Mouse (Mus musculus) regulatory T cell (primary cell): ENCODE results near the gene Crebl2.

Experiments used
- in situ Hi-C: fragments of 300-600 bp; cut with MboI, MseI; formaldehyde crosslinking; loops from one replicate; pipeline ENCODE4 v1.15.1; 2025; ENCODE audit warnings: high pct_unique_total_duplicates

The Crebl2 gene

DNA sequence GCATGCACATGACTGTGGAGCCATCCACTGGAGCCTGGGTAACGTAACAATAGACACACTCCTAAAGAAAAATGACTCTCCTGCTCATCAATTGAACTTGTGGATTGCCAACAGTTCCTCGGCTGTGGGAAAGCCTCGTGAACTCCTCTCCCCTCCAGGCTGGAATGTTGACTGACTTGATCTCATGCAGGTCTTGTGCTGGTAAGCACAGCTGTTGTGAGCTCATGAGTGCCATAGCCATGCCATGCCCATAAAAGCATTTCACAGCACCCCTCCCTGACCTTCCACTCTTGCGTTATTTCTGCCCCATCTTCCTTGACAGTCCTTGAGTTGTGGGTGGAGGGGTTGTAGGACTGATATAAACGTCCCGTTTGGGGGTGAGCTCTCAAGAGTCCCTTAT is 9.5 kb upstream of the Crebl2 start:
- in situ Hi-C loops: no loop called here

DNA sequence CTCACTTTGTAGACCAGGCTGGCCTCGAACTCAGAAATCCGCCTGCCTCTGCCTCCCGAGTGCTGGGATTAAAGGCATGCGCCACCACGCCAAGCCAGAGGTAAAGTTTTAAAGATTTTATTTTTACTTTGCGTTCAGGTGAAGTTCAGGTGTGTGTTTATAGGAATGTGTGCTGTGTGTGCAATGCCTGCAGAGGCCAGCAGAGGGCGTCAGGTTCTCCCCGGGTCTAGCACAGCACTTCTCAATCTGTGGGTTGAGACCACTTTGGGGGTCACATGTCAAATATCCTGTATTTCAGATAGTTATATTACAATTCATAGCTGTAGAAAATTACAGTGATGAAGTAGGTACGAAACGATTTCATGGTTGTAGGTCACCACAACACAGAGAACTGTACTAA is 7.1 kb upstream of the Crebl2 start:
- in situ Hi-C loops: no loop called here

DNA sequence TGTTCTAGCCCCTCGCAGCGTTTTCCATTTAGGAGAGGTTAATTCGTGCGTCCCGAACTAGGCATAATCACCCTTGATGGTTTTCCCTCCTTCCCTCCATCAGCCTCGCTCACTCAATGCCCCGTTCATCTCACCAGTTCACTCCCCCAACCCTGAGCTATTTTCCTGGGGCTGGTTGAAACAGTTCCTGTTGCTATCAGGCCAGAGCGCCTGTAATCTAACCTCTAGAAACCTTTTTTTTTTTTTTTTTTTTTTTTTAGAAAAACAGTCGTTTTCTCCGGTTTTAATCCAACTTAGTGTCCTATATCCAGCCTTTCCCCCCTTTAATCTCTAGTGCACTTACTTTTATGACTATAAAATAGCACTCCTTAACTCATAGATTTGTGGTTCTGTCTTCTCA is 822 bp downstream of the Crebl2 start:
- in situ Hi-C loops: no loop called here

DNA sequence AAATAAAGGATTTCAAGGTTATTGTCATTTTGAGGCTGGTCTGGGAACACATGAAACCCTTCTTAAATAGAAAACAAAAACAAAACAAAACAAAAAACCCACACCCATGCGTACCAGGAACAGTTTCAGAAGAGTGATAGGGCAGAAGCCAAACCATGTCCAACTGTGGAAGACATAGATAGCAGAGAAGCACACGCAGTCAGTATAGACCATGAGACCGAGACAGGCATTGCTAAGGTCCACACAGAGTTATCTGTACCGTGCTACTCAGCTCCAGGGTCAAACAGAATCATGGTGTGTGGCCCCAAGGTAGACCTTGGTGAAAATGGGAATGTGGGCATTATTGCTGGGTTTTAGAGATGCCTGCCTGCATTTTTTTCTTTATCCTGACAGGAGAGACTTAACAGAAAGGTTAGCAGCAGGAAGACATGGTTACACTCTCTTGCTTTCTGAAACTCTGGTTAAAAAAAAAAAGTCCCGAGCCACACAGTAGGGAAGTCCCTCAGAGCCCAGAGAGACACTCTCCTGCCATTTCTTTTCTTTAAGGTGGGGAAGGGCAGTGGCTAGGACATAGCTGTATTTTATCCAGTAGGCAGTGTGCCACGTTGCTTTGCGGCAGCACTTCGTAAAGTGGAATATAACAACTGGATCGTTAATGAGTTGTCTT is 4.8 kb downstream of the Crebl2 start:
- in situ Hi-C loops: no loop called here

DNA sequence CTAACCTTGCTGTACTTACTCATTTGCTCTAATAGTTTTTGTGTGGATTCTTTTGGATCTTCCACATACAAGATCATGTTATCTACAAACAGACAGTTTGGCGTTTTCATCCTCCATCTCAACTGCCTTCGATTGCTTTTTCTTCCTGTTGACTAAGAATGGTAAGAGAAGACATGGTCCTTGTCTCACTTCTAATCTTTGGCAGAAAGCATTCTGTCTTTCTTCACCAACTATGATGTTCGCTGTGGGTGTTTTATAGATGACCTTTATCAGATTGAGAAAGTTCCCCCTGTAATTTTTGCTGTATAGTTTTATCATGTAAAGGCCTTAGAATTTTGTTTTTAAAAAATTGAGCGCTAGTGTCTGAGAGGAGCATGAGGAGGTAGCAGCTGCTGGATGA is 8.2 kb downstream of the Crebl2 start:
- in situ Hi-C loops: no loop called here

DNA sequence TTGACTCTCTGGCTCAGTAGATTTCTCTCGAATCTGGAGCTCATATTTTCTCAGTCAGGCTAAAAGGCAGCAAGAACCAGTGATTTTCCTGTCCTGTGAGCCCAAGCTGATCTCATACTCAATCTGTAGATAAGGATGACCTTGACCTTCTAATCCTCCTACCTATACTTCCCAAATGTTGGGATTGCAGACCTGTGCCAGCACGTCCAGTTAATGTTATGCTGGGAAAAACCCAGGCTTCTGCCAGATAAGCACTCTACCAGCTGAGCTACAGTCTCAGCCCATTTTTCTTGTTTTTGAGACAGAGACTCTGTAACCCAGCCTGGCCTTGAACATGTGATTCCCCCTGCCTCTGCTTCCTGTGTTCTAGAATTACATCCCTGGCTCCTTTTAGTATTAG is 10.4 kb downstream of the Crebl2 start:
- in situ Hi-C loops: no loop called here

DNA sequence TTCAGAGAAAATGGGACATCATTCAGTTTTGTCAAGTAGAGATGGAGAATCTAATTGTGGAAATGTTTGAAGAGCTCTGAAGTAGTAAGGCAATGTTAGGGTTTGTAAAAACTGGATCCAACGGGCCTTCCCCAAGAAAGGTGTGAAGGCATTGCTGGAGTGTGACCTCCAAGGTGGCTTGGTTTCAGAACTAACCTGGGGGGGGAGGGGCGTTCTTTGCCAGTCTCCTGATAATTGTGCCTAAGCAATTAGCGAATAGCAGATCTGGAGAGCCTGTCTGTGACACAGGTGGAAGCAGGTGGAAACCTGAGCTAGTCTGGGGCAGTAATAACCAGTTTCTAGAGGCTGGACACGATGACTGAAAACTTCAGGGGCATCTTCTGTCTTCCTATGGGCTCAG is 15.8 kb downstream of the Crebl2 start:
- in situ Hi-C loops: loop anchor here (5.0 kb wide), 1 partner anchor 93 kb away; no protein-coding TSS in a partner anchor

DNA sequence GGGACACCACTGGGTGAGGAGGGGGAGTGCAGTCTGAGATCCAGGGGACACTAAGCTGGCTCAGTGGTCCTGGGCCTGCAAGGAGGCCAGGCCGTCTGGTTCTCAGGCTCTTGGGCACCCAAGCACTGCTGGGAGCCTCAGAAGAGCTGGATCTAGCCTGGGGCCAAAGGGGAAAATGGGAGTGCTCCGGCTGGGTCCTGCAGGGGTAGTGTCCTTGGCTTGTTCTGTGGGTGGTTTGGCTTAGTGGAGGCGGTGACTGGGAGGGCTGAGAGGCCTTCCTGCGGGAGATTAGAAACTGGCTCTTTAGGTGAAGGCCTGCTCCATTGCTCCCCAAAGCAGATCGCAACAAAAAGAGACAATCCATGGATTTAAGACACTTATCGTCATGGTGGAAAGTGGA is 16.4 kb downstream of the Crebl2 start:
- in situ Hi-C loops: loop anchor here (5.0 kb wide), 1 partner anchor 94 kb away; no protein-coding TSS in a partner anchor

DNA sequence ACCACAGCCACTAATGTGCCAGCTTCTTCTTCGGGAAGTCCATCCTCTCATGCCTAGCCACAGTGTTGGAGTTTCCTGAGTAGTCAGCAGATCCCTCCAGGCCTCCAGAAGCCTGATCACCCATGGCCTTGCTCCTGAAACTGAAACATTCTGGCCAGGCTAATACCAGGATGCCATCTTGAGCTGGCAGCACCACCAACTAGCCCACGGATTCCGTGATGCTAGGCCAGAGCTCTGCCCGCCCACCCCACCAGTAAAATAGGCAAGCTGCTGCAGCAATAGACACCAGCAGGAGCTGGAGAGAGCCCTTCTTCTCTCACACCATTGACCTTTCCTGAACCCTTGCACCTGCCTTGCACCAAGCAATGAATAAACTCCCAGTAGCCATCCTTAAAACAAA is 17.6 kb downstream of the Crebl2 start:
- in situ Hi-C loops: loop anchor here (5.0 kb wide), 1 partner anchor 95 kb away; no protein-coding TSS in a partner anchor

DNA sequence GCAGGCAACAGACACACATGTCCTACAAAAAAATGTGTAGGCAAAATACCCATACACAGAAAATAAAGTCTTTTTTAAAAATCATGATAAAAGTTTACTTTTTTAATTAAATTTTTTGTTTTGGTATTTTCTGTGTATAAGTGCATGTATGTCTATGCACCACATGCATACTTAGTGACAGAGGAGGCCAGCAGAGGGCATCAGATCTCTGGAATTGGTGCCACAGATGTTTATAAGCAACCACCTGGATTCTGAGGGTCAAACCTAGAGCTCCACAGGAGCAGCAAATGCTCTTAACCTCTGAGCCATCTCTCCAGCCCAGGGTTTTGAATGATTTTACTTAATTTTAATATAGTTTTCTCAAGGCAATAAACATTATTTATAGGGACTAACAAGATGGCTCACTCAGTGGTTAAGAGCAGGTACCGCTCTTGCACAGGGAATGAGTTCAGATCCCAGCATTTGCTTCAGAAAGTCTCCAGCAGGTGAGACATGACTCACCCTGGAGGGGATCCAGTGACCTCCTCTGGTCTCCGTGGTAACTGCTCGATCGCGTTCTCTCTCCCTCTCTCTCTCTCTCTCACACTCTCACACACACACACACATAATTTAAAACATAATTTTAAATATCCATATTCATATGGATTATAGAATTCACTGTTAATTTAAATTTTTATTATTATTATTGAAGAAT is 18.4 kb downstream of the Crebl2 start:
- in situ Hi-C loops: loop anchor here (5.0 kb wide), 1 partner anchor 96 kb away; no protein-coding TSS in a partner anchor

DNA sequence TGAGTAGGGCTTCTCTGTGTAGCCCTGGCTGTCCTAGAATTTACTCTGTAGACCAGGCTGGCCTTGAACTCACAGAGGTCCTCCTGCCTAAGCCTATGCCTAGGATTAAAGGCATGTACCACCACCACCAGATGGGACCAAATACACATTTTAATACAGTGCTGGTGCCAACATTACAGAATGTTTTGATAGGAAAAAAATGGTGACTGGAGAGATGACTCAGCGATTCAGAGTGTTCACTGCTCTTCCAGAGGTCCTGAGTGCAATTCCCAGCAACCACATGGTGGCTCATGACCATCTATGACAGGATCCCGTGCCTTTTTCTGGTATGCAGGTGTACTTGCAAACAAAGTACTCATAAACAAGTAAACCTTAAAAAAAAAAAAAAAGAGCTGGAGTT is 19.5 kb downstream of the Crebl2 start:
- in situ Hi-C loops: loop anchor here (5.0 kb wide), 1 partner anchor 97 kb away; no protein-coding TSS in a partner anchor

DNA sequence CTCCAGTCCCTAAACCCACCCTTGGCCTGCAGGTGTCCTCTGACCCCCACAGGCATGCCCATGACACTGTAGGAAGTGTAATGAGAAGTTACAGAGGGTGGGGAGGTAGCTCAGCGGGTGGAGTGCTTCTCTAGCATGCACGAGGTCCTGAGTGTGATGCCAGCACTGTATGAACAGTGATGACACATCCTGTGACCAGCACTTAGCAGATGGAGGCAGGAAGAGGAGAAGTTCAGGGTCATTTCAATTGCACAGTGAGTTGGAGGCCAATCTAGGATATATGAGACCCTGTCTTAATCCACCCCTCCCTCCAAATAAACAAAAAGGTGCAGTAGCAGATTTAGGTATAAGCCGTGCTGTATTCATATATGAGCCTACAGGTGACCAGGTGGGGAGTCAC is 20.0 kb downstream of the Crebl2 start:
- in situ Hi-C loops: loop anchor here (5.0 kb wide), 1 partner anchor 98 kb away; no protein-coding TSS in a partner anchor

DNA sequence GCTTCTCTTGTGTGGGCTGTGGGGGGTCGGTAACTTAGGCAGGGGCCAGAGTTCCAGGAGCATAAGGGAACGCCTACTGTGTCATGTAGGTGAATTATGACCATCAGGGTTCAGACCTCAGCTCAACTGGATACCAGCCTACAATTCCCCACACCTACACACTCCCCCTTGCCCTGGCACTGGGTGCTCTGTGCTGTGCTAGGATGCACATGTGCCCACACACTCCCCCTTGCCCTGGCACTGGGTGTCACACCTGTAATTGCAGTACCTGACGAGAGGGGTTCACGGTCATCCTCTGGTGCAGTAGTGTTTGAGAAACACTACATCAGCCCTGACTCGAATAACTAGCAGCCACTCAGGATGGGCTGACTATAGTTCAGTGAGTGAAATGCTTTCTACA is 24.8 kb downstream of the Crebl2 start:
- in situ Hi-C loops: no loop called here

DNA sequence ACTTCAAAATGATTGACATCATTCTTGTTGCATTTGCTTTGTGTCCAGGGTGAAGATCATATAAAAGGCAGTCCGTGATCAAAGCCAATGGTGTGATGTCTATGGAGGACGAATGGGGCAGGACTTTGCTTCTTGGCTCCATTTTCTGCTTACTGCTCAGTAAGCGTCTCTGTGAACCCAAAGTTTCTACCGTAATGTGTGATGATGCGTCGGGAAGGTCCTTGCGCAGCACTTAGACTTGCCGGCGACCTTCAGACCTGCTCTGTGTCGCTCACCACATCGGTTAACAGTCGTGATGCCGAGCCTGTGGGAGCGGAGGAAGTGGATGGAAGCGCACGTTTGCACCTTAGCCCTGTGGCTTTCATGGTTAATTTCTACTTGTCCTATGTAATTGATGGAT is 26.0 kb downstream of the Crebl2 start:
- in situ Hi-C loops: no loop called here

DNA sequence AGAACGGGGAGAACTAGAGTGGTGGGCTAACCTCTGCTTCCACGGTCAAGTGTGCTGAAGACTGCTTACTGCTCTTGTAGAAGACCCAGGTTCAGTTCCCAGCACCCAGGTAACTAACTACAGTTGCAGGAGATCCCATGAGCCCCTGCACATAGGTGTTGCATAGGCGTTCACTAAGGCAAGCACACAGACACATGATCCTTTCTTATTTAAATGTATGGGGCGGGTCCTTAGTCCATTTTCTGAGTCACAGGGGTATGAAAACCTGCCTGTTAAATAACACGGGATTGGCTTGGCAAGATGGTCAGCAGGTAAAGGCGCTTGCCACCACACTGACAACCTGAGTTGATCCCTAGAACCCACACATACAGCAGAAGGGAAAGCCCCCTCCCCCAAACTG is 29.1 kb downstream of the Crebl2 start:
- in situ Hi-C loops: no loop called here

DNA sequence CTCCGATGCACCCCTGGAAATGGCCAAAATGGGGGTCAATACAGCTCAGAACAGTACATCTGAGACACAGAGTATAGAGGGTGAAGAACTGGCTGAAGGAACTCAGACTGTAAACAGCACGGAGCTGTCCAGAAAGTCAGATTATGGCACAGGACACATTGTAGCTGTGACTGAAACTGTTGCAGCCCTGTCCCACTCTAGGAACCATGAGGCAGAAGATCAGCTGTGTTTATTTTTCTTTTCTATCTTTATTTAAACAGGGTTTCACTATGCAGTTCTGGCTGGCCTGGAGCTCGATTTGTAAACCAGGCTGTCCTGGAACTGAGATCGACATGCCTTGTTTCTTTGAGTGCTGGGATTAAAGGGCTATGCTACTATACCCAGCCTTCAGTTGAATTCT is 30.3 kb downstream of the Crebl2 start:
- in situ Hi-C loops: loop anchor here (5.0 kb wide), 1 partner anchor 198 kb away; no protein-coding TSS in a partner anchor

DNA sequence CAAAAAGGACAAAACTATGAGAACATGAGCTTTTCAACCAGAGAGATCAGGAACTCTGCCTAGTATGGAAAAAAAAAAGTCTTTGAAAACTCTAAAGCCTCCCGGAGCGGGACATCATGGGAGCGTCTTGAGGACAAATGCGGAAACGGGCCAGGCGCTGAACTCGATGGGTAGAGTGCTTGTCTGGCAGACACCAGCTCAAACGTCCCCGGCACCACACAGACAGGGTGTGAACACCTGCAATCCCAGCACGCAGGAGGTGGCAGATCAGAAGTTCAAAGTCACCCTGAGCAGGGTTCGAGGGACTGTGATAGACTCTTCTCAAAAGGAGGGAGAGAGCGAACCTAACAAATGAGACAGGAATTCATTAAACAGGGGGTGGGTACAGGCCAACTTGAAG is 31.4 kb downstream of the Crebl2 start:
- in situ Hi-C loops: loop anchor here (5.0 kb wide), 1 partner anchor 199 kb away; no protein-coding TSS in a partner anchor

DNA sequence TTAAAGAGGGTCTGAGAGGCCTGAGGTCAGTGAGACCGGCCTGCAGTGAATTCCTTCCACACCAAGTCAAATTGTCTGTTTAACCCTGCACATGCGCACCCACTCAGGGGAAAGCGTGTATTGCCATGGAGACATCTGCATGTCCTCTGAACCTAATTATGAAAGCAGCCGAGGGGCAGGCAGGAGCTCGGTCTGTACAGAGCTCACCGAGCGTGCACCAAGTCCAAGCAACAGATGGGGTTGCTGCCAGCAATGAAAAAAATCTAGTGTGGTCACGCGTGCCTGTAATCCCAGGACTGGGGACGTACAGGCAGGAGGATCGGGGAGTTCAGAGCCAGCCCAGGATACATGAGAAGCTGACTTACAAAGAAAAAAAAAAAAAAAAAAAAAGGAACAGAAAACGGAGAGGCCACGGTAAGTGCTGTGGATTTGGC is 32.7 kb downstream of the Crebl2 start:
- in situ Hi-C loops: loop anchor here (5.0 kb wide), 1 partner anchor 200 kb away; no protein-coding TSS in a partner anchor

DNA sequence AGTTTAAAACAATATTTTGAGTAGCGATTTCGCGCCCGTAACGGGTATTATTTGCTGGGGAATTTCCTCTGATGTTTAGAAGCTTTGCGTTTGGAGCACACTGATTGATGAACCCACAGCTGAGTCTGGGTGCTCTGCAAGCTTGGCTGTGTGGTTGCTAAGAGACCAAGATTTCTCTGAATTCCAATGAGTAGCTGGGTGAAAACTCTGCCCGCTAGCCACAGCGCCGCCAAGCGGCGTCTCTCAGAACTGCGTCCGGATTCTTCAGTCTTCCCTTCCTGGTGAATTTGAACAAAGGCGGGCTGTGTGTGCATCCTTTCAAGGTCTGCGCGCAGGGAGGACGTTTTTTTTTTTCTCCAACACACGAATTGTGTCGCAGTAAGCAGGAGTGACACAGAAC is 33.2 kb downstream of the Crebl2 start:
- in situ Hi-C loops: loop anchor here (5.0 kb wide), 1 partner anchor 201 kb away; no protein-coding TSS in a partner anchor

DNA sequence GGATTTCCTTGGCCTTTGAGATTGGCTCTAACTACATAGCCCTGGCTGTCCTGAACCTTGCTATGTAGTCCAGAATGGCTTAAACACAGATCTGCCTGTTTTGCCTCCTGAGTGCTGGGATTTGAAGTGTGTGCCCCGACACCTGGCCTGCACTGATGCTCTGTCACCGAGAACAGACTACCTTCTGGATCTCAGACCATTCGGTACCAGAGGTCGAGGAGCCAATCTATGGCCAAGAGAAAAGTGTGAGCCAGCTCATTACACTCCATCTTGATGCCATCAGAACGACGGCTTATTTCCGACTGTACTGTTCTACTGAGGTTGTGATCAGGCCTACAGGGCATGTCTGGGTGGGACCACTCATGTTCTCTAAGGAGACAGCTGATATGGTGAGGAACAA is 36.2 kb downstream of the Crebl2 start:
- in situ Hi-C loops: no loop called here

DNA sequence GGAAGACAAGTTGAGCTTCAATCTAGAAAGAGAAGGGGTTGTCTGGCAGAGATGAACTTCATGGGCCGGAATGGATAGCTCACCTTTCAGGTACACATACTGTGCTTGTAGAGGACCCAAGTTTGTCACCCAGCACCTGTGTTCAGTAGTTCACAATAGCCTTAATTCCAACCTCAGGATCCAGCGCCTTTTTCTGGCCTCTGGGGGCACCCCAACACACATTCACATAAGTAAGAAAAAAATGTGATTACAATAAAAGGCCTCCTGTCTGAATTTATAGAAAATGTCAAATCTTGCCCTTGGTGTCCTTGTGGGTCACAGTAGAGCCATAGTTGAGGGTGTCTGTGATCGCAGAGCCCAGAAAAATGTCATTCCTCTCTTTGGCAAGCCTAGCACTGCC is 37.4 kb downstream of the Crebl2 start:
- in situ Hi-C loops: no loop called here

DNA sequence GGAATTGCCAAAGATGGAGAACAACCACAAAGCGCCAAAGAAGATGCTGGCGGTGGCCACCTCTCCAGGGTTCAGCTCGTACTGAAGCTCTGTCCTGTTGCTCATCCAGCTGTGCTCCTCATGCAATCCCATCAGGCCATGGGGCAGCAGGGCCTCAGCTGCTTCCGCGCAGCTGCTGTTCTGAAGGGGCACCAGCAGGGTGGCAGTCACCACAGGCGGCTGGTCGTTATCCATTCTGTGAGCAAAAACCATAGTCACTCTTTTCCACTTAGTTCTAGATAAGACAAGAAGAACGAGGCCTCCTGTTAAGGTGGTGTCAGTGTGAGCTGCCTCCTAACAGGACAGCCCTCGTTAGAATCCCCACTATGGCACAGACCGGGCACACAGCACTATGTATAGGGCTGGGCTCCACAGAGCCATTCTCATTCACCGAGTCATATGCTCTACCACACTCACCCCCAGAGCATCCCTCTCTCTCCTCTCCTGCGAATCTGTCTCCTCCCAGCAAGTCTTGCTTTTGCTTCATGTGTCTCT is 40.3 kb downstream of the Crebl2 start:
- in situ Hi-C loops: loop anchor here (5.0 kb wide), 1 partner anchor 82 kb away; no protein-coding TSS in a partner anchor
